Mouse (Mus musculus) ES-Bruce4 (cell line): ENCODE measurements at regions not wholly inside any gene's neighbourhood (a gene's known extent, or its start where the extent isn't known, plus 50 kb on each side); places are given as distances from the start of the nearest gene placed in this dataset.

ENCODE experiments used
- CTCF ChIP-seq: IDR thresholded peaks from one replicate; pipeline ENCODE4 v1.8.1; 2011; ENCODE audit warnings: low read depth, low read length
- EP300 ChIP-seq: IDR thresholded peaks from 2 replicates; pipeline ENCODE4 v1.6.1; 2011; ENCODE audit warnings: low read depth, low read length; ENCODE audit not compliant: insufficient read depth

- TF ChIP-seq CTCF (no peak), EP300 (no peak)
These were observed 145.3 kb upstream of the Usp24 start for GRCm38 (mm10) chr4:106170731-106171130.
